Mouse (Mus musculus): ENCODE data around the gene Sgsm1.
A peak's percentile ranks its signal among the peaks of the same experiment; 100 is the strongest.

Gene Sgsm1

DNA sequence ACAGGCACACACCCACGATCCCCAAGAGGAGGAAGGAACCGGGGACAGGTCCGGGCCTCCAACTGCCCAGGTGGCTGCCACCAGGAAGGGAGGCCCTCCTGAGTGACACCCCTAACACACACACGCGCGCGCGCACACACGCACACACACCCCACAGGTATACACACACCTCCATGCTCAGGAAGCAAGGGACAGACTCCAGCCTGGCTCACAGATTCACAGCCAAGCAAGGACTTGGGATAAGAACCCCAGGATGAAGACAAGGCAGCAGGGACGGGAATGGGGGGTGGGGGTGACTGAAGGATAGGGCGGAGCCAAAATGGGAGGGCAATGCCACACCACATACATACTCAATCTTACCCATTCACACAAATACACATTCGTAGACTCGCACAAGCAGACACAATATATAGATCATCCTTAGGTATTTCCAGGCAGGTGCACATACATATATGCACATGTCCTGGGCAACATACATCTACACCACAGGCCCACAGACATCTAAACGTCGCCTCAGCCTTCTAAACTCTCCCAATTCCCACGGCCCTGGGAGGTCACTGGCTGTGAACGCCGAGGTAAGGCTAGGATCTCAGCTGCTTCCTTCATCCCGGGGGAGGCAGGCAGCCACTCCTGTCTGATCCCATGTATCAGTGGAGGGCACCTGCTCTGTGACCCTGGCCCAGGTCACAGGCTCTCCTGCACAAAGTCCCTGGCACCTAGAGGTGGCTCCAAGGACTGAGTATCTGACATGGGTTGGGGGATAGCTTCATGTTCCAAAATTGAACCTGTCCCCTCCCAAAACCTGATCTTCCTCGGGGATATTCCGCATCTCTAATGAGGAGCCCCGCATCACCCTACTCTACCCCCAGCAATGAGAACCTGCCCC, 852 bp downstream of the Sgsm1 start:
- peak; percentile 66 for DNase-seq

- DNase-seq, result peak; percentile 77
These were observed 3.7 kb downstream of the Sgsm1 start for GRCm38 (mm10) chr5:113306750-113307477.

- DNase-seq, result no peak
These were observed 6.1 kb downstream of the Sgsm1 start for GRCm38 (mm10) chr5:113304527-113304926.

DNA sequence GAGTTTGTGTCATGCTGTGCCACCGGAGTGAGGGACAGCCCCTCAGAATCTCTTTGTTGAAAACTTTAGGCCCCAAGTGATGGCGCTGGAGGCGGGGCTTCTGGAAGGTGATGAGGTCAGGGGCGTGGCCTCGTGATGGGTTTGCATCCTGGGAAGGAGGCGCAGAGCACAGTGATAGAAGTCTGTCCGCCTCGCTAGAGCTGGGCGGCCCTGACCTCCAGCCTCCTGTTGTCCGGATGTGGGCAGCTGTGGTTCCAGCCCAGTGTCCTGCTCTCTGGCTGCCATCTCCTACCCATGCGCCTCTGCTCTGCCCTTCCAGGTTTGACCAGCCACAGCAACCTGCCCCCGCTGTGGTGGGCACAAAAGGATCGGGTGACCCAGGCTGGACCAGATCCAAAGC, 8.7 kb downstream of the Sgsm1 start:
- DNase-seq, result peak; percentile 66

DNA sequence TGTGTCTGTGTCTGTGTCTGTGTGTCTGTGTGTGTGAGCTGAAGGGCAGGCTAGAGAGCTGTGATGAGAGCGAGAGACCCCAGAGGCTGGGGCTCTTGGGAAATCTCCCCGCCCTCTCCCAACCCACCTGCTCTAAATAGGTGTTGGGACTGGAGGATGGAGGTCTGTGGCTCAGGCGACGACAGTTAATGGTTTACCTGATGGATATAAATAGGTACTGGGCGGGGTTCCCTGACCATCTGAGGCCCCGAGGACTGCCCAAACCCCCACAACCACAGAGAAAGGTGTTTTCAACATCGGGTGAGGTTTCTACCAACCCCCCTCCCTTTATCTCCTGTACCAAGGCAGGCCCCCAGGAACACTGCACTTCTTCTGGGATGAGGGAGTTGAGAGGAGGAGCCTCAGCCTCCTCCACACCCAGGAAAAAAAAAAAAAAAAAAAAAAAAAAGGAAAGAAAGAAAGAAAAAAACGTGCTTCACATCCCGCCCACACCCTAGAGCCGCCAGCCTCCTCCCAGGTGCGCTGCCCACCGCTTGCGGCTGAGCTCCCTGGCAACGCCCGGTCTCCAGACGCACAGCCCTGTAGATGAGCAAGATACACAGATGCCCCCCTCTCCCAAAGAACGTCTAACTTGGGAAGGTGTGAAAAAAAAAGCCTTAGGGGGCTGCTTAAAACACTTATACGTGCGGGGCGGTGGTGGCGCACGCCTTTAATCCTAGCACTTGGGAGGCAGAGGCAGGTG, 10.3 kb downstream of the Sgsm1 start:
- peak; percentile 49 for DNase-seq

- DNase-seq, result peak; percentile 67
These were observed 11.2 kb downstream of the Sgsm1 start for GRCm38 (mm10) chr5:113299433-113299832.

DNA sequence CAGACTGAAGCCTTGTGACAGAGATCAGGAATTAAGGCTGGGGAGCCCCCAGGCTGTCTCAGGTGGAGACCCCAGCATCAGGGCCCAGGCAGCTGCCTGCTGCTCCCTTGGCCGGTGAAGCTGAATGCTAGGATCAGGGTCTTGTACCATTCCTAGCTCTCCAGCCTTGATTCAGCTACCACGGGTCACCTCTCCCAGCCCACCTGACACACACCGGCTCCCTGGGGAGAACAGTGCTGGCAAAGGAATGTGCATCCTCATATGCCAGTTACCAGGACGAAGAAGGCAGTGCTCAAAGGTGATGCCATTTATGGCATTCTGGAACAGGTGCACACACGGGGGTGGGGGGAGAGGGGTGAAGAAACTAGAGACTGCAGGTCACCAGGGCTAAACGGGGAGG, 11.8 kb downstream of the Sgsm1 start:
- DNase-seq, result peak; percentile 71

DNA sequence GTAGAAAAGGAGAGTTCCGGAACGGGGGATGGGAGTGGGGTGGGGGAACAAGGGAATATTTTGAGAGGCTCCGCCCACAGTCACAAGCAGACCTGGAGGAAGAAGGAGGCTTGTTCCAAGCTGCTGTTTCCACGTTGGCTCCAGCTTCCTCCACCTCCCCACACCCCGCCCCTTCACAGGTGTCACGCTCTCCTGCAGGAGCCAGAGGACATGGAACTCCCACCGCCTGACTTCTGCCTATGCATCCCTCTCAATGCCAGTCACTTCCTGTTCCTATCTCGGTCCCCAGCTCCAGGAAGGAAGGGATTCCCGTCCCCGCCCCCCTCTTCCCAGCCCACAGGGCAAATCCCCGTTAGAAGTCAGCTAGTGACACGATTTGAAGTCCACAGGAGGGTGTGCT, 12.5 kb downstream of the Sgsm1 start:
- DNase-seq, result peak; percentile 54

DNA sequence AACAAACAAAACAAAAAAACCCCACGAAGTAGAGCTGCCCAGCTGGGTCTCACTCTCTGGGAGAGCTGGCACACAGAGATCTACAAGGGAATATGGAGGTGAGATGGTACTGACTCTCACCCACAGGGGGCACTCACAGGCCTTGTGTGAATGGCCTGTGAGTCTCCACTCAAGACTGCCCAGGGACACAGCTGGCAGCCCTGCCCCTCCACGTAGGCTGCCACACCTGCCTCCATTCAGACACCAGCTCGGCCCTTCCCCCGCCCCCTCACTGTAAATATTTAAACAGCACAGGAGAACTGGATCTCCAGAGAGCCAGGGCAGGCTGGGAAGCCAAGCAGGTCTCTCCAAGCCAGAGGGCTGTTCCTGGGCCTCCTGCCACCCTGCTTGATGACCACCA, 14.8 kb downstream of the Sgsm1 start:
- DNase-seq, result peak; percentile 70

- peak; percentile 55 for DNase-seq
These were observed 16.0 kb downstream of the Sgsm1 start for GRCm38 (mm10) chr5:113294575-113294974.

GRCm38 (mm10) chr5:113293446-113293845, 17.1 kb downstream of the Sgsm1 start:
- peak; percentile 75 for DNase-seq

- peak; percentile 65 for DNase-seq
These were observed 17.8 kb downstream of the Sgsm1 start for GRCm38 (mm10) chr5:113292832-113293231.

DNA sequence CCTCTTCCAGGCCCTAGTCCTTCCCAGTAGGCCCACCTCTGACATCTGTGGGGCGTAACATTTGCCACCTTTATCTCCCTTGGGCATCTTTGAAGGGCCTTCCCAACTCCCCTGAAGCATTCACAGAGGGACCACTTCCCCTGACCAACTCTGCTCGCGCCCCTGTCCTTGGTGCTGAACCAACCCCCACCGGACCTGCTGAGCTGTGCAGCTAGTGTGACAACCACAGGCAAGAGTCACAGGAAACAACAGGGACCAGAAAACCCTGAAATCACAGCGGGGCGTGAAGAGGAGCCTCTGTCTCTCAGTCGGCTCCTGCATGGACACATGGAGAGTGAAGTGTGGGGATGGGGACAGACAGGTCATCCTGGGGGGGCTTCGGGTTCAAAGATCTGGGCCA, 18.4 kb downstream of the Sgsm1 start:
- DNase-seq, result peak; percentile 55

DNA sequence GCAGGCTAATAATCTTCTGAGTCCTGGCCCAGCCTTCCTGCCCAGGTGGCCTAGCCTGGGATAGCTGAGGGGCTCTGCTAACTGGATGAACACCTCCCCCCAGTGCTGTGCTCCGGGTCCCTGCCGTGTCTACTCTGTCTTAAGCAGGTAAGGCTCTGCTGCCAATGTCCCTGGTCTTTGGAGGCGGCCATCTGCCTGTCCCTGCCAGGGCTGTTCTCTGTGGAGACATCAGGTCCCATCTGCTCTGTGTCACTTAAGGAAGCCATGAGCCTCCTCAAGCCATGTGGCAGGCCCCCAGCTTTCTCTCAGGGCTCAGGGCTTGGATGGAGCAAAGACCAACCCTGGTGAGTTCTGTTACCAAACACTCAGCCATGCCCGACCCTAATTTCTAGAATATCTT, 19.5 kb downstream of the Sgsm1 start:
- peak; percentile 93 for DNase-seq

GRCm38 (mm10) chr5:113290149-113290548, 20.4 kb downstream of the Sgsm1 start:
- DNase-seq, result peak; percentile 57

DNA sequence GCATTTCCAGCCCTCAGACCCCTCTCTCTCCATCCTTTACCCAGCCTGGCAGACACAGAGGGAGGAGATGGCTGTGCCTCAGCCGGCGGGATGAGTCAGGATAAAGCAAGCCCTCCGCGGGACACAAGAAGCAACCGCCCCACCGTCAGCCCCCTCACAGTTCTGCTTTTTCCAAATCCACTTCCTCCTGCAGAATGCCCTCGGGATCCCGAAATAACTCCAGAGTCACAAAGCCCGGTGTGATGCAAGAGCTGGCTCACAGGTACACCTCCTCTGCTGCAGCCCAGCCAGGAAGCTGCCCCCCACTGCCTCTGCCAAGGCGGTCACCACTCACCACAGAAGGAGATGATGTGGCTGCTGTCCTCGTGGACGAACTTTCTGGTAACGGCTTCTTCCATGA, 22.1 kb downstream of the Sgsm1 start:
- peak; percentile 66 for DNase-seq

DNA sequence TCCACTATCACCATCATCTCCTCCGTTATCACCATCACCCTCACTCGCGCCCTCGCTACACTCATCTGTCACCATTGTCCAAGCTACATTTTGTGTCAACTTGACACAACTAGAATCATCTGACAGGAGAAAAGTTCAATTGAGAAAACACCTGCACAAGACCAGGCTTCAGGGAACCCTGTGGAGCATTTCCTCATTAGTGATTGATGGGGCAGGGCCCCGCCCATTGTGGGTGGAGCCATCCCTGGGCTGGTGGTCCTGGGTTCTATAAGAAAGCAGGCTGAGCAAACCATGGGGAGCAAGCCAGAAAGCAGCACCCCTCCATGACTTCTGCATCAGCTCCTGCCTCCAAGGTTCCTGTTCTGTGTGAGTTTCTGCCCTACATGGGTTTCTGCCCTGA, 22.8 kb downstream of the Sgsm1 start:
- no peak for DNase-seq

DNA sequence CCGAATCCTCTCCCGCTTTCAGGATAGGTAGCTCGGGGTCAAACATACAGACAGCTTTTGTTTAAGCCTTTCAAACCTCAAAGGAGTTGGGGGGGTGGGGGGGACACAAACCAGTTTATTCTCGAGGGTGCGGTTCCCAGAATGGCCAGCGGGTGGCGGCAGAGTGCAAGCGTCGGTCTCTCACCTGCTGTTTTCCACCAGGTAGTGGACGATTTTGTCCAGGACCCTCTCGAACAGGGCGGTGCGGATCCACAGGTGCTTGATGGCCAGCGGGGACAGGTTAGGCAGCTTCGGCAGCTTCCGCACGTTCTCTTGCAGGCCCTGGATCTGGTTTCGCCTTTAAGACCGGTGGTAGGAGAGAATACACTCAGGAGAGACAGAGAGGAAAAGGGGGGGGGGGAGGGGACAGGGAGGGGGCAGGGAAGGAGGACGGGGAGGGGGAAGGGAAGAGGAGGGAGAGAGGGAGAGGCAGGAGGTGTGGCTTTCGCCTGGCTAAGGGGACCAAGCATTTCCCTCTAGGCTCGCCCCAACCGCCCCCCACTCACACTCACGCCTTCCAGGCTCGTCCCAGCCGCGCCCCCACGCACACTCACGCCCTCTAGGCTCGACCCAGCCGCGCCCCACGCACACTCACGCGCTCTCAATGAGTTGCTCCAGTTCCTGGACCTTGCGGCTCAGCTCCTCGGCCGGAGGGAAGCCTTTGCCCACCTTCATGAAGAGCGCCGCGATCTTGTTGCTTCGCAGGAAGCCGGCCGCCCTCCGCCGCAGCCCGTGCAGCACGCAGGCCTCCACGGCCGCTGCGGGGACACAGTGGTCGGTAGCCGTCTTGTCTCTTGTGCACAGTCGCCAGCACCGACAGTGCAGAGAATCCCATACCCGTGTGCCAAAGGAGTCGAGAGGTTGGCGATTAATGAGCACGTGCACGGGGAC, 23.7 kb downstream of the Sgsm1 start:
- DNase-seq, result peak; percentile 81

DNA sequence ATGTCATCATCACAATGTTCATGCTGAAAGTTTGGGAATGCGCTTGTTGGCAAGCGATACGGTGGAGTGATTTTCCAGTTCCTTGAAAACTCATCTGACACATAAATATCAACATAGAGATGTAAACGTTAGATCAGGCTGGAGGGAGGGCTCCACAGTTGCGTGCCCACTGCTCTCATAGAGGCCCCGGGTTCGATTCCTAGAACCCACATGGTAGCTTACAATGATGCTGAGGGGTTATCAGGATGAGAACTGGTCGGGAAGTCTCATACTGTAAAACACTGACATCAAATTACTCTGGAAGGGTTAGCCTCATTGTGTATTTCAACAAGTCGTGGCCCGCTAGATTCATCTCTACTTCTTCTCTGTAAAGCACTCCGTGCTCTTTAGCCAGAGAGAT, 24.5 kb downstream of the Sgsm1 start:
- no peak for DNase-seq

DNA sequence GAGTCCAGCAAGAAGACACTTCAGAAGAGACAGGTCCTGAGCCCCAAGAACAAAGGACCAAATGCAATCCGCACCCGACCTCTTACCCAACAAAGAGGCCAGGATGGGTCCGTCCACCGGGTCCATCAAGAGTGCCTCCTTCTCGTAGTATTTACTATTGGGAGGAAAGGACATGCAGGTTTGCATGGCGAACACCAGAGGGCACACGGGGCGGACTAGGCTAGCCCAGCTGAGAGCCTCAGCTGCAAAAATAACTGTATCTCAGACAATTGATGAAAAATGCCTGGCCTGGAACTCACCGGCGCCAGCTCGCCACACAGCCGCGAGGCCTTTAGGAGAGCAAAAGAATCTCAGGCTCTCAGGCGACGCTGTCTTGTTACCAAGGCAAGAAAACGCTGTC, 25.0 kb downstream of the Sgsm1 start:
- no peak for DNase-seq

DNA sequence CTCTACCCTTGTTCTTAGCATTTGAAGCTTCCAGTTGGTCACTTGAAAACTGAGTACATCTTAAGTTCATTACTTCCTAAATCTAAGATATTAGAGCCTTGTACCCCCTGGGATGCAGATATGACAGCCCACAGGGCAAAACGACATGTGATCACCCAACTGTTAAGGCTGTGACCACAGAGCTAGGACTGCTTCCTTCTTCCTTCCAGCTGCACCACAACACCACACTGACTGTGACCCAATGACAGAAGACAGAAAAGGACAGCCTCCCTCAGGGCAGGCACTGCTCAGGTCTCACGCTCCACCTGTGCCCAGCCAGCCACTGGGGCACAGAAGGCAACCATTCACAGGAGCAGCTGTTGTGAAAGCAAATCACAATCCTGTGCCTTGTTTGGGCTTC, 26.9 kb downstream of the Sgsm1 start:
- DNase-seq, result no peak

- DNase-seq, result no peak
These were observed 29.0 kb downstream of the Sgsm1 start for GRCm38 (mm10) chr5:113281557-113281956.

Measured in cerebellum, adult 11-12 months (tissue).